Mouse (Mus musculus): ENCODE measurements around the gene Sestd1. TPM values are rescaled to one million over a fixed set of nuclear protein-coding genes. Genes with fewer than 3 reads are reported as not detected.

The Sestd1 gene
- total RNA-seq, 1 experiment from 2014 or later: 22.2 TPM

DNA sequence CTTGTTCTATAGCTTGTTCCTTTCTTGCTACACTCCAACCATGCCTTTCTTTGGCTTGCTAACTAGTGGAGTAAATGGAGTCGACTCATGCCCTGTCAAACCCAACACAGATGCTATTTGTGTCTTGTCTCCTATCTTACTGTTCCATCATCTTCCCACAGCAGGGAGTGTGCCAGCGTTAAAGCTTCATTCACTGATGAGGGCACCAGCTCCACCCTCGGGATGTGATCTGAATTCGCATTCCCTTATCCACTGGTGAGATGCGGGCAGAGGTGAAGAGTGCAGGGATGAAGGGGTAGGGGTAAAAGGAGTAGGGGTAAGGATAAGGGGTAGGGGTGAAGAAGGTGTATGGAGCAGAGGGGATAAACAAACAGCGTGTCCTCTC lies 97.4 kb downstream of the Sestd1 start:
- ATAC-seq (replicated peaks; ENCODE audit: low read depth, poor library complexity, severe bottlenecking): no peak

DNA sequence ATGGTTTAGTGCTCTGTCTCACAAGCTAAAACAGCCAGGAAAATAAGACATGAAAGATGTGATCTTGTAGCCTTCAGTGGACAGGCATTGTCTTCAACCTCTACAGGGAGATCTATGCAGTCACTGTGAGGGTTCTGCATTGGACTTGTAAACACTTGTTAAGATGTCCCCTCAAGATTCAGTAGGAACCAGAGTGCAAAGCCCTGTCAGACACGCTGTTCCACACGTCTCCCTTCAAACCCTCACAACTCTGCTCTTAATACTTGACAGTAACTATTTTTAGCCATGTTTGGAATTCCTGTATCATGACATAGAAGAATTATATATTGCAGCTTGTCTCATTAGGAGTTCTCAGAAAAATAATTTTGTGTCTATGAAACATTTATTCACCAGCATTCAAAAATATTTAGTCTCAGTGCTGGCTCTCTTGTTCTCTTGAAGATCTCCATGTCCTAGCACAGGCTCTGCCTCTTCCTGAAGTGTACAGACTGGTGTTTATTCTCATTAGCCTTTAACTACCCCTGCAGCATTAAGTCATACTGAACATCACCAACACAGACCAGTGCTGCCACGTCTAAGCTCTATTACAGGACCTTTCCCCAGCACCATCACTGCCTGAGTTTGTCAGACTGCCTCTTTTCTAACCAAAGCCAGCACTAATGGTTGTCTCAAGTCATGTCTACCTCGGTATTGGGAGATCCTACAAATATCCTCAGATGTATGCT lies 98.0 kb downstream of the Sestd1 start:
- no peak for ATAC-seq (replicated peaks; ENCODE audit: low read depth, poor library complexity, severe bottlenecking)

DNA sequence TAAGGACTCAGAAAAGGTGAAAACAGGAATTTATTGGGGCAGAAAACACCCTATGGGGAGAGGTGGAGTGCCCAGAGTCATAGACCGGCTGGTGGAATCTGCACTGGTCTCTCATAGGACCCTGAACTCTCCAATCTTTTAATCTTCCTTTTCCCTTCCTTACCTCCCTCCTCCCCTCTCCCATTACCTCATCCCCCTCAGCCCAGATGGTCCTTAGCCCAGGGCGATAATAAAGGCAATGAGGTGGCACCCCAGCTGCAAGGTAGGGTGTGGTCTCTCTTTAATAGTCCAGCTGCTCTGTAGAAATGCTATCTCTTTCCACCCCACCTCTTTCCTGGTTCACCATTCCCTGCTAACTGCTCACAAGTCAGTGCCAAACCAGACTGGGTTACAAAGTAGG lies 102.9 kb downstream of the Sestd1 start:
- peak; percentile 45 for ATAC-seq (replicated peaks; ENCODE audit: low read depth, poor library complexity, severe bottlenecking)

DNA sequence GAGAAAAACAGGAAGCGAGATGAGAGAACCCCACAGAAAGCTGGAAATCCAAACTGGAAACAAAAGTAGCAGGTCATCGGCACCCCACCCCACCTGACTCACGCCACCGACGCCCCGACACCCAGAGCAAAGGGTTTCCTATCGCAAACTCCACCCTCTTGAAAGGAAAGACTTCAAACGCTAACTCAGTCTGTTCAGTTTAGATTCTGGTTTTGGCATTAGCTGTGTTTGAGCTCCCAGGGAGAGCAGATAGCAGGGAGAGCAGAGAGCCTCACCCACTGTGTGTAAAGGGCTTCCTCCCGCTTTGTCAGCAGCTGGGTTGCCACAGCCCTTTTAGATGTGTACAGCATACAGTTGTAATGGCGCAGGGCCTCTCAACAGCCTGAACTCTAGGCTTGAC lies 104.0 kb downstream of the Sestd1 start:
- ATAC-seq (replicated peaks; ENCODE audit: low read depth, poor library complexity, severe bottlenecking): peak; percentile 87

DNA sequence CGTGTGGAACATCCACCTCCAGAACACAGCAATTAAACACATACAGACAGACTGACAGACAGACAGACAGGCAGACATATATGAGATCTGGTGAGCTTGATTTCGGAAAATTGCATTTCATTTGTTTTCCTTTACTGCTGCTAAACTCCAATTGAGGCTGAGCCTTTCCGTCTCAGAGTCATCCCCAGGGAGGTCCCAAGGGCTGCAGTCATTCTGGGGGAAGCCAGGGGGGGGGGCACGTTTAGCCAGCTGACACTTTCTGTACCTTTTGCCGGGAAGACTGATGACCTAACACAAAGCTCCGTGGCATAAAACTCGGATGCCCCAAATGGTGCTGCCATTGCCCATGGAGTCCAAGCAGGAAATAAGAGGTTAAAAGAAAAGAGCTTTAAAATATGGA lies 105.0 kb downstream of the Sestd1 start:
- ATAC-seq (replicated peaks; ENCODE audit: low read depth, poor library complexity, severe bottlenecking): no peak

DNA sequence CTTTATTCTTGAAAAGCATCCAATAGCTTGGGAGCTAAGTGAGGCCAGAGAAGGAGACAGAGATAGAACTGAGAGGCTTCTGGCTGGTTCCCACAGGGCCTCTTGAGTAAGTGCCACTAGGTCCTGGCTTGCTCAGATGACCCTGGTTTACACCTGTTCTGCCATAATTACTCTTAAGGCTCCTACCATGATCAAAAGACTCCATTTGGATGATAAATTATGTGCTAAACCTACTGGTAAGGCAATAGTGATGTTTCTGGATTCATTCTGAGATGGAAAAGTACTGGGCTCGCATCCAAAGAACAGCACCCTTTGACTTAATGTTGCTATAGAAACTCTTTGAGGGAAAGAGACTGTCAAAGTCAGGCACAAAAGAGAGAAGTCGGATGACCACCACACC lies 106.1 kb downstream of the Sestd1 start:
- ATAC-seq (replicated peaks; ENCODE audit: low read depth, poor library complexity, severe bottlenecking): no peak

DNA sequence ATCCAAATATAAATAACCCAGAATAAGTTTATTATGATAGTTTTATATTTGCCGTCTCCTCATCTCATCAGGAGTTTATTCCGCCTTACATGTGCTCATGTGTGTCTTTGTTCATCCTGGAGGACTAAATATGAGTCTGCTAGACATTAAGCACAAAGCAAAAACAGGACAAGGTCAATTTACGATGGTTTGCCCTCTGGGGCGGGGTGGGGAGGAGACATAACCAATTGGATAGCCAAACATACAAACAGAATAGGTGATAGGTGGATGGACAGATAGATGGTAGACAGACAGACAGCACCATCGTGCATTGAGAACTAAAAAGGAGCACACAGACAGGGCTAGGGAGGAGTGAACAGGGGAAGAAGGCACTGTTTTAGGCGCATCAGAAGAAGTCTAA lies 106.6 kb downstream of the Sestd1 start:
- no peak for ATAC-seq (replicated peaks; ENCODE audit: low read depth, poor library complexity, severe bottlenecking)

DNA sequence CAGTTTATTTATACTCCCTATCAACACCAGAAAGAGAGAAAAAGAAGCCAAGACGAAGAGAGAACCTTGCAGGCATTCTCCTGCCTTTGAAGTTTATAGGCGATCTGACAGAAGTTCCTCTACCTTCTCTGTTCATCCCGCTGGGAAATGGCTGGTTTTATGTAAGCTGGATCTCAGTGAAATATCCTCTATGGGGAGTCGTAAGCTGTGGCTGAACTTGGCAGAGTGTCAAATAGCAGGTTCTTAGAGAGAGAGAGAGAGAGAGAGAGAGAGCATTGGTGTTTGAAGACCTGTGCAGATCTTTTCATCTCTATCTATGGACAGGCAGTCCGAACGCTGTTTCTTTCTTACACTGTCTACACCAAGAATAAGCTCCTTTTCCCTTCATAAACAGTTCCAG lies 107.0 kb downstream of the Sestd1 start:
- no peak for ATAC-seq (replicated peaks; ENCODE audit: low read depth, poor library complexity, severe bottlenecking)

DNA sequence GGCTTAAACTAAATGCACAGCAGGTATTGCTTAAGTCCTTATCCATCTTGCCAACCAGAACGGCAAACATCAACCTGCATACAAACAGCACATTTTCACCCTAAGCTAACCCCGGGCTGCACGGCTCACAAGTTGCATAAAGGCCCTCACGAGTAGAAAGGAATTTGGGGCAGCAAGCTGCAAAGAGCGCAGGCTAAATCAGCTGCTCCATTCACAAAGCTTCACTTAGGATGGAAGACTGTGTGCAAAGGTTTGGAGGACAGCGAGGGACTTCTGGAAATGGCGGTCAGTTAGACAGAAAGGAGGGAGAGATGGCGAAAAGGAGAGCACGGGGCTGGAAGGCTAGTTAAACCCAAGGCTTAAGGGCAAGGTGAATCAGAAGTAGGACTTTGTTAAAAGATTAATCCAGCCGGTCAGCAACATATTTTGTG lies 108.1 kb downstream of the Sestd1 start:
- ATAC-seq (replicated peaks; ENCODE audit: low read depth, poor library complexity, severe bottlenecking): no peak

DNA sequence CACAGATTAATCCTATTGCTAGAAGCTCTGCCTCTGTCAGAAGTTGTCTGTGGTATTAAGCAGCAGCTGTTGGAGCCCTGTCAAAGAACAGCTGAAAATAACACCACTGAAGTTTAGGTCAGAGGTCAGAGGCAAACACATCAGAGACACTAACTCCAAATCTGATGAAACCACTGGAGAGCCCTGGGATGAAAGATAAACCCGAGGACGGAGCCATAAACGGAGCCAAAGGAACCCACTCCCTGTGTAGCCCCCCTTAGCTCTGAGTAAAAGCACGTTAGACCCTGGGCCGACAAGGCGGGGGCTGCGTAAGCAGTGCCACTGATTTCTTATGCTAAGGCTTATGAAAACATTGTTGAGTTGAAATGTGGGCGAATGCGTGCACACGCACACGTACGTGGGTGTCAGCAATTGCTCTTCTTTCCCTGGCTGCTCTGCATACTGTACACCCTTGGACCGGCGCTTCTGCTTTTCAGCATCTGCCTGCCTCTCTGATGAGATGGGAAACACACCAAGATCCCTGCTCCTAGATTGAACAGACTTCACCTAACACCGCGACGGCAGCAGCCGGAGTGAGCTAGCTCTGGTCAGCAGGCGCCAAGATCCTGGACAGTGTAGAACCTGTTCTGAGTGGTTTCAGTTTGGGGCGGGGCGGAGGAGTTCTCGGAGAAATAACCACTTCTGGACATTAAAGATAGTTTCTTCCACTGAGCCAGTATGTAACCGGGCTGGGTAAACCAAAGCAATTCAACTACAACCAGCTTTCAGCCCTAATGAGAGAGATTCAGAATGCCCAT lies 108.8 kb downstream of the Sestd1 start:
- ATAC-seq (replicated peaks; ENCODE audit: low read depth, poor library complexity, severe bottlenecking): no peak

DNA sequence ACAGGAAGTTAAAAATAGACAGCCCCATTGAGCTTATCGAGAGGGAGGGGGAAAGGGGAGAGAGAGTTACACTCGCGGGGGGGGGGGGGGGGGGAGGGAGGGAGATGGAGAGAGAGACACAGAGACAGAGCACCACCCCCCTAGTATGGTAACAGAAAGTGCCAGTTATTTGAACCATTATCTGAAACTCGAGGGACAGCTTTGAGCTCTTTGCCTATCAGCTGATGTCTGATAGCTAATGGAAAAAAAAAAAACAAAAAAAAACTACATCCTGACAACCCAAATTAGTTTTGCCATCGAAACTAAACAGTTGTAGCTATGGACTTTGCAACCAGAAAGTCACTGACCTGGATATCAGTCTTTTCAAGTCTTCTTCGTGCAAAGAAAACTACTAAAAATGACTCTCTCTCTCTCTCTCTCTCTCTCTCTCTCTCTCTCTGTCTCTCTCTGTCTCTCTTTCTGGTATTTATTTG lies 109.7 kb downstream of the Sestd1 start, which contains the start of gene Ccdc141:
Gene Ccdc141 (minus strand): TSS at position 4 of the 473 bp plus-strand sequence.
- ATAC-seq (replicated peaks; ENCODE audit: low read depth, poor library complexity, severe bottlenecking): no peak; the same call in 1 of the 2 replicates

DNA sequence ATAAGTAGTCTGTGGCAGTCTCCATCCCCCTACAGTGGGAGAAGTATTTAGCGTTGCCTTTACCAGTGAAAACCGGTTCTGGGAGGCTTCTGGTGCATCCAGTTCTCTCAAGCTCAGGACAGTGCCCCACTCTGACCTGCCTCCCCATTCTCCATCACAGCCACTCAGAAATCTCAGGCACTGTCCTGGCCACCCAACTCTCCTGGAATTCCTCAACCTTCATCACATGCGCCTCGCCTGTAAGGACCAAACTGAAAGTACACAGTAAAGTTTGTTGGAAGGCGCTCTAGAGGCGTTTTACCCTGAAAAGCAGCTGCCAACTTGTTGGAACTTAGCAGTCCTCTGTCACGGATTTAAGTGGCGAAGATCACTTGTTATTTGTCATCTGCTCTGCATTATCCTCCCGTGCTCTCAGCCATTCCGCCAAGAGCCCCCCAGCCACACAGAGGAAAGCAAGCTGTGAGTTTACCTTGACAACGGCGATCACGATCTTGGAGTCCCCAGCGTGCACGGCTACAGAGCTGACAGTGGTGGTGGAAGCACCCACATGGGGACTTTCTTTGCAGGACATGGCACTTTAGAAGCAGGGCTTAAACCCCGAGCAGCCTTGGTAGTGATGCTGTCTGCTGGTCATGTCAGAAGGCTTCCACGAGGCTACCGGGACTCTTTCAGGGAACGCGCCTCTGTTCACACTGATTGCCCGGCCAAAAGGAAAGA lies 110.3 kb downstream of the Sestd1 start:
- ATAC-seq (replicated peaks; ENCODE audit: low read depth, poor library complexity, severe bottlenecking): peak; percentile 69

DNA sequence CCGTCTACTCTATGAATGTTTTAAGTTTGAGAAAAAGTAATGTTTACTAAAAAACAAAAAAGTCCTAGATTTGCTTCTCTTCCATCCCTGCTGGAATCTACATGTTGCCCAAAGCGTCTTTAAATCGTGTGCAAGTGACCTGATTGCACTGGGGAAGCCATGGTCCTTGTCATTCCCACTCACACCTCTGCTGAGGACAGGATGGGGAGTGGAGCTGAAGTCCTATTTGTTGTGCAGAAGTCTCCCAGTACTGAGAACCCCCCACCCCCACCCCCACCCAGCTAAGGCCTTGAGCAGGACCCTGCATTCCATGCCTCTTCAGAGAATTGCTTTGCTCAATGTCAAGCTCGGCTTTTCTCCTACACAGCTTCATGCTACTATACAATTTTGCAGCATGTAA lies 111.2 kb downstream of the Sestd1 start:
- ATAC-seq (replicated peaks; ENCODE audit: low read depth, poor library complexity, severe bottlenecking): no peak

DNA sequence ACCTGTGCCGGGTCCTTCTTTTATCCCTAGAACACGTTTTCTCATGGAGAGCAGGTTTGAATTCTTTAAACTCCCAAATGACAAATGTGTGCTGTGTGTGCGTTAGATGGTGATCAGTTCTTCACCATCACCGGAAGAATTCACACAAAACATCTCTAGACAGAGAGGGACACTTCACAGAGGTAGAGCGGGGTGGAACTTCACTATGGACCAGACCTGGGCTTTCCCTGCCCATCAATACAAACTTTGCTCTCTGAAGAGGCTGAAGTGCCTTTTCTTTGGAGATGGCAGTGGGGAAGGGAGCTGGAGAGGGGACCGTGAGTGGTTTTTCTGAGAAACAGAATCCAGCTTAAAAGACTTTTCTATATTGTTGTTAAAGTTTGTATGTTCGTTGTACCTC lies 111.6 kb downstream of the Sestd1 start:
- ATAC-seq (replicated peaks; ENCODE audit: low read depth, poor library complexity, severe bottlenecking): no peak

DNA sequence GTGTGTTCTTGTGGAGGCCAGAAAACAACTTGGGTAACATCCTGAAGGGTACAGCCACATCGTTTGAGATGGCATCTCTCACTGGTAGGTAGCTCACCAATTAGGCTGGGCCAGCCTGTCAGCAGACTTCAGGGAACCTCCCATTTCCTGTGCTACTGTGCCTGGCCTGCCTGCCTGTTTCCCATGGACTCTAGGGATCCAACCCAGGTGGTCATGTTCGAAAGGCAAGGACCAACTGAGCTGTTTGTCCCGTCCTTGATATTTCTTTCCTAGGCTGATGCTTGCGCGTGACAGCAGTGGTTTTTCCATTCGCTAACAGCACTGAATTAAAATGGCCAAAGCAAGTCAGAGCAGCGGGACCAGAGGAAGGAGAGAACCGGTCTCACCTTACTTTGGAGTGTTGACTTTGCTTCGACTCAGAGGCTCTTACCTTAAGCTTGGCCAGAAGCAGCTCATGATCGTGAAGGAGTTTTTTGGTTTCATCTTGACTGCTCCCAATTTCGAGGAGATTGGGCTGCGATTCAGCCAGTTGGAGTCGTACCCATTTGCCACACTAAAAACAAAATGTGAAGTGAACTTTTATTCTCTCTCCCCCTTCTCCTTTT lies 112.2 kb downstream of the Sestd1 start:
- ATAC-seq (replicated peaks; ENCODE audit: low read depth, poor library complexity, severe bottlenecking): no peak

DNA sequence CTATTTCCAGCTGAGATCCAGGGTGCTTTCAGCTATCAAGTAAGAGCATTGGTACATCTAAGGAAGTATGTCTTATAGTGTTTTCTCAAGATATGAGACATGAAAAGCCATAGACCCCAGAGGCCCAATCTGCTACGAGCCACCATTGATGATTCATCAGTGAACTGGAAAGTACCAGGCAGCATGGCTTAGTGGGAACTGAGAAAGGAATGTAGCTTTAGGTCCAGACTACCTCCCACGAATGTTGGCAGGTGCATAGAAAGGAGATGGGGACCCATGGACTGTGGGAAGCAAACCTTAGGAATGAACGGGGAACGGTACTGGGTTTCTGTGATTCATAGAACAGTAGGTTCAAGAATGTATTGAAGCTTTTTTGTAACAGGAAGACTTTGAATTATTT lies 114.0 kb downstream of the Sestd1 start:
- ATAC-seq (replicated peaks; ENCODE audit: low read depth, poor library complexity, severe bottlenecking): no peak

DNA sequence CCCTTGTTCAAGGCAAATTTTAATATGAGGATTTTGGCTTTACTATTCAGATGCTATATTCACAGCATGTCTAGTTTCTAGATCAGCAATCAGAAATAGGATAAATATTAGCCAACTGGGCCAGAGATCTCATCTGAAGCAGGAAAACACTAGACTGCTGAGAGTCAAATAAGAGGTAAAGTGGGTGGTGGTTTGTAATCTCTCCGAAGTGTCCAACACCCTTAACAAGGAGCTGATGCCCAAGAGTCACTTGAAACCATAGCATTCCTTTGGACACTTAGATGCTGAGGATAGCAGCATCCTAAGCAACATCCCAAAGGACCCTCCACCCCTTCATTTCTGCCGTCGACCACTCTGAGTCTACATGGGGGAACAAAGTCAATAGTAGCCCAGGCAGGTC lies 115.7 kb downstream of the Sestd1 start:
- no peak for ATAC-seq (replicated peaks; ENCODE audit: low read depth, poor library complexity, severe bottlenecking)

DNA sequence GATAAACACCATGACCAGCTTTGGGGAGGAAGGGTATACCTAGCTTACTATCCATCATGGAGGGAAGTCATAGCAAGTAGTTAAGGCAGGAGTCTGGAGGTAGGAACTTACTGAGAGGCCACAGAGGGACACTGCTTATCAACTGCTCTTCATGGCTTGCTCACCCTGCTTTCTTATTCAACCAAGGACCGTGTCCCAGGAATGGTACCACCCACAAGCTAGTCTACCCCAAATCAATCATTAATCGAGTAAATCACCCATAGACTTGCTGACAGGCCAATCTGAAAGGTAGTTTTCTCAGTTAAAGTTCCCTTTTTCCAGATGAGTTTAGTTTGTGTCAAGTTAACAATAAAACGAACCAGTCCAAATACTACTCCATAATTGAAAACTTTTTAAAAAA lies 117.0 kb downstream of the Sestd1 start:
- no peak for ATAC-seq (replicated peaks; ENCODE audit: low read depth, poor library complexity, severe bottlenecking)

DNA sequence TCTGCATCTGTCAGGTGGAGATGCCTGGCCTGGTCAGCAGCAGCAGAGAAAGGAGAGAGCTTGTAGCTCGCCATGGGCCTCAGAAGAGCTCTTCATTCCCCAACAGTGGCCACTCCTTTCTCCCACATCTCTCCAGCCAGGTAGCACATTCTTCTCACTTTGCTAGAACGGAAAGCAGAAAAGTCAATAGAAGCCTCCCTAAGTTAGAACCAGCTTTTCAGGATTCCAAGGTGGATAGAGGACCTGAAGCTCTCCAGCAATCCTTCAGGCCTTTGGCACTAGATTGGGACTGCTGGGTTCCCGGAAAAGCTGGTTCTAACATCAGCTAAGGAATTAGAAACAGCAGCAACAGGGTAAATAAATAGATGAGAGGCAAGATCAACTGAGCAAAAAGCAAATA lies 118.3 kb downstream of the Sestd1 start:
- ATAC-seq (replicated peaks; ENCODE audit: low read depth, poor library complexity, severe bottlenecking): no peak

DNA sequence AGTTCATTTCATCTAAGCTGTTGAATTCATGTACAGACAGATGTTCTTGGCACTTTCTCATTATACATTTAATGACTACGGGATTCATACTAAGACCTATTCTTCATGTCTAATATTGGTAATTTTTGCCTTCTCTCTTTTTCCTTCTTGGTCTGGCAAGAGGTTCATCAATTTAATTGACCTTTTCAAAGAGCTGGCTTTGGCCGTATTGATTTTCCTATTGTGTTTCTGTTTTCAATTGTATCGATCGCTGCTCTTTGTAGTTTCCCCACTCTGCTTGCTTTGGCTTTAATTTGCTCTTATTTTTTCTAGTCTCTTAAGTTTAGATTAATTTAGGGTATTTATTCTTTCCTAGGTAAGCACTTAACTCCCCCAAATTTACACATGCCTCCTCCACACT lies 122.8 kb downstream of the Sestd1 start:
- ATAC-seq (replicated peaks; ENCODE audit: low read depth, poor library complexity, severe bottlenecking): no peak
